Mouse (Mus musculus) megakaryocyte, embryonic 14.5 days (primary cell): Measurements from ENCODE around the gene Fam131a.

ENCODE experiments used
- FLI1 ChIP-seq: IDR thresholded peaks from 2 replicates; pipeline ENCODE4 v1.6.1; 2012; ENCODE audit warnings: low read length, inconsistent platforms, mixed read lengths
- GATA1 ChIP-seq: IDR thresholded peaks from 3 replicates; pipeline ENCODE4 v1.6.1; 2012; ENCODE audit warnings: mixed read lengths, low read length, inconsistent platforms, borderline replicate concordance

DNA sequence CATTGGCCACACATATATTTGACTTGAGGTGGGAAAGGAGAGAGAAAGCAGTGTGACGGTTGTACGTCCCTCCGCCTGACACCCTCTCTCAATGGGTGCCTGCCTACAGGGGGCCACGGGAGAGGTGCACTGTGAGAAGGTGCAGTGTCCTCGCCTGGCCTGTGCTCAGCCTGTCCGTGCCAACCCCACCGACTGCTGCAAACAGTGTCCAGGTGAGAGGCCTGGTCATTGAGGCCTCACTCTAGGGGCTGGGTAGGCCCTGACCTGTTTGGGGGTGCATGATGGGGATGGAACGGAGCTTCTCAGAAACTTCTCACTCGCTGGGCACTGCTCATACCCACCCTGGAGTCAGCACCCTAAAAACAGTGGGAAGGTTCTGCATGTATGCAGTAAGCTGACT, 46.8 kb downstream of the Fam131a start:
- TF ChIP-seq FLI1 (no peak), GATA1 (no peak)
